Mouse (Mus musculus): Measurements from ENCODE around the gene Lpcat2. TPM values are rescaled to one million over a fixed set of nuclear protein-coding genes. Genes with fewer than 3 reads are reported as not detected.

Lpcat2 gene
- polyA plus RNA-seq, 1 experiment from 2014 or later: 19.5 TPM

Small RNA genes within 50 kb of the gene (microRNA-seq; reads per million reads assigned to microRNA genes)
- gene Gm22151 (ENCODE audit: borderline number of aligned reads): not detected

Other genes starting within 250 kb of the Lpcat2 start
- 0.48 and 0.56 TPM in 2 replicates for gene Irx6, start 181.1 kb upstream of the Lpcat2 start, polyA plus RNA-seq (2015; fragmentation: Nextera tagmentation; extraction: Ambion mirVana)
- gene Mmp2, start 28.0 kb upstream of the Lpcat2 start, polyA plus RNA-seq (2015; fragmentation: Nextera tagmentation; extraction: Ambion mirVana): 350 and 362 TPM in 2 replicates
- 65.7 and 66.2 TPM in 2 replicates for gene Capns2, start 46.1 kb downstream of the Lpcat2 start, polyA plus RNA-seq (2015; fragmentation: Nextera tagmentation; extraction: Ambion mirVana)
- 1.4 and 1.7 TPM in 2 replicates for gene Slc6a2, start 104.7 kb downstream of the Lpcat2 start, polyA plus RNA-seq (2015; fragmentation: Nextera tagmentation; extraction: Ambion mirVana)
- 0.16 and 0.39 TPM in 2 replicates for gene Ces1a, start 192.9 kb downstream of the Lpcat2 start, polyA plus RNA-seq (2015; fragmentation: Nextera tagmentation; extraction: Ambion mirVana)
- 0.16 and 0.29 TPM in 2 replicates for gene Ces1b, start 224.7 kb downstream of the Lpcat2 start, polyA plus RNA-seq (2015; fragmentation: Nextera tagmentation; extraction: Ambion mirVana)

All from embryonic facial prominence, embryonic 15.5 days (tissue).